Mouse (Mus musculus) thymus, postnatal 25 days (tissue): ENCODE results near the gene Setd3.

Experiments
- DNase-seq: peaks from one replicate; pipeline ENCODE4 v3.0.0; 2022

Setd3 gene

GRCm38 (mm10) chr12:108200094-108200493 is 21.0 kb upstream of the Setd3 start:
- no peak for DNase-seq

GRCm38 (mm10) chr12:108198447-108198846 is 19.3 kb upstream of the Setd3 start:
- DNase-seq: no peak

GRCm38 (mm10) chr12:108195761-108196160 is 16.6 kb upstream of the Setd3 start:
- no peak for DNase-seq

GRCm38 (mm10) chr12:108193878-108194277 is 14.8 kb upstream of the Setd3 start:
- no peak for DNase-seq

- no peak for DNase-seq
These were observed 8.5 kb upstream of the Setd3 start for GRCm38 (mm10) chr12:108187541-108188091.

GRCm38 (mm10) chr12:108181716-108182115 is 2.6 kb upstream of the Setd3 start:
- no peak for DNase-seq

GRCm38 (mm10) chr12:108179321-108180266 is 480 bp upstream of the Setd3 start, which contains the start of gene Ccnk:
Gene Ccnk, plus strand, starts transcription at chr12:108179579.
- peak; percentile 97 for DNase-seq

- peak; percentile 63 for DNase-seq
These were observed 526 bp downstream of the Setd3 start for GRCm38 (mm10) chr12:108178331-108179245.

- DNase-seq: no peak
These were observed 2.7 kb downstream of the Setd3 start for GRCm38 (mm10) chr12:108176366-108176765.

GRCm38 (mm10) chr12:108174606-108175505 is 4.3 kb downstream of the Setd3 start:
- no peak for DNase-seq

- DNase-seq: no peak
These were observed 6.5 kb downstream of the Setd3 start for GRCm38 (mm10) chr12:108172639-108173038.

GRCm38 (mm10) chr12:108171336-108171735 is 7.8 kb downstream of the Setd3 start:
- no peak for DNase-seq

- DNase-seq: no peak
These were observed 8.6 kb downstream of the Setd3 start for GRCm38 (mm10) chr12:108170467-108170866.

- no peak for DNase-seq
These were observed 10.2 kb downstream of the Setd3 start for GRCm38 (mm10) chr12:108168909-108169308.

GRCm38 (mm10) chr12:108163706-108164105 is 15.4 kb downstream of the Setd3 start:
- DNase-seq: no peak

- peak; percentile 29 for DNase-seq
These were observed 17.1 kb downstream of the Setd3 start for GRCm38 (mm10) chr12:108162036-108162435.

GRCm38 (mm10) chr12:108159863-108160262 is 19.3 kb downstream of the Setd3 start:
- DNase-seq: no peak

GRCm38 (mm10) chr12:108152743-108153142 is 26.4 kb downstream of the Setd3 start:
- no peak for DNase-seq

GRCm38 (mm10) chr12:108149764-108150163 is 29.4 kb downstream of the Setd3 start:
- no peak for DNase-seq

- no peak for DNase-seq
These were observed 33.9 kb downstream of the Setd3 start for GRCm38 (mm10) chr12:108145198-108145597.

- no peak for DNase-seq
These were observed 35.3 kb downstream of the Setd3 start for GRCm38 (mm10) chr12:108143624-108144498.
